ENCODE assay signal across 8 mouse cellular contexts in genomic region chr16:35984471-35984870, GRCm38 (mm10). TPM values are rescaled to one million over a fixed set of nuclear protein-coding genes. Genes with fewer than 3 reads are reported as not detected.
DNase-seq lines count a peak whose midpoint lies in the region; ATAC-seq lines count a peak whose summit lies in the region.

No protein-coding gene starts in this region.

- WGBS in lung, embryonic 16.5 days, result 46% methylated on average over 3 of the region's 3 CpGs
- WGBS in embryonic facial prominence, embryonic 11.5 days, result 59% methylated on average over 3 of the region's 3 CpGs
- 69% methylated on average over 3 of the region's 3 CpGs for WGBS in limb, embryonic 11.5 days
- WGBS in stomach, embryonic 14.5 days, result 65% methylated on average over 3 of the region's 3 CpGs

- no peaks in the 10 kb centered on the region for H3K9me3 ChIP-seq in lung, embryonic 16.5 days (ENCODE audit: control insufficient read depth, low read length)
- no peaks in the 10 kb centered on the region for H3K9me3 ChIP-seq in embryonic facial prominence, embryonic 11.5 days (replicated peaks; ENCODE audit: control insufficient read depth, low read length)
- no peaks in the 10 kb centered on the region for H3K9me3 ChIP-seq in limb, embryonic 11.5 days (ENCODE audit: control insufficient read depth, low read length)
- no peaks in the 10 kb centered on the region for H3K9me3 ChIP-seq in stomach, embryonic 14.5 days (ENCODE audit: control insufficient read depth, low read depth, low read length)

- no peak for DNase-seq in lung, adult 18-20 months
- DNase-seq in embryonic facial prominence, embryonic 11.5 days (ENCODE audit: low spot score), result no peak
- DNase-seq in limb, embryonic 11.5 days (ENCODE audit: low spot score), result no peak
- no peak for DNase-seq in right cerebral cortex, postnatal 25 days
- no peak for DNase-seq in testis, postnatal 10 days (ENCODE audit: low spot score)
- DNase-seq in adrenal gland, postnatal 14 days, result no peak

- no peak for ATAC-seq in lung, embryonic 16.5 days (ENCODE audit: low read depth)
- no peak for ATAC-seq in embryonic facial prominence, embryonic 11.5 days (replicated peaks; ENCODE audit: insufficient number of reproducible peaks, low FRiP score, low TSS enrichment, low read depth)
- no peak for ATAC-seq in limb, embryonic 11.5 days (ENCODE audit: insufficient number of reproducible peaks, low FRiP score, low TSS enrichment, low read depth)
- no peak for ATAC-seq in stomach, embryonic 14.5 days (ENCODE audit: insufficient number of reproducible peaks, insufficient read depth, low FRiP score, low read depth)

- H3K27me3 ChIP-seq in lung, embryonic 16.5 days (ENCODE audit: control insufficient read depth, insufficient read depth, low read depth, low read length), result no peaks in the 10 kb centered on the region
- H3K27me3 ChIP-seq in embryonic facial prominence, embryonic 11.5 days (ENCODE audit: control insufficient read depth, insufficient read depth, low read length), result no peaks in the 10 kb centered on the region
- no peaks in the 10 kb centered on the region for H3K27me3 ChIP-seq in limb, embryonic 11.5 days (ENCODE audit: control insufficient read depth, insufficient read depth, low read length)
- no peaks in the 10 kb centered on the region for H3K27me3 ChIP-seq in stomach, embryonic 14.5 days (ENCODE audit: control insufficient read depth, insufficient read depth, low read length)

- peaks cover 3% of the 10 kb centered on the region; the same call in 1 of the 2 replicates for H3K4me1 ChIP-seq in lung, embryonic 16.5 days (replicated peaks; ENCODE audit: control insufficient read depth, insufficient read depth, low read length)
- H3K4me1 ChIP-seq in embryonic facial prominence, embryonic 11.5 days (ENCODE audit: control insufficient read depth, insufficient read depth, low read length), result no peaks in the 10 kb centered on the region
- H3K4me1 ChIP-seq in limb, embryonic 11.5 days (ENCODE audit: control insufficient read depth, insufficient read depth, low read length), result no peaks in the 10 kb centered on the region
- no peaks in the 10 kb centered on the region; the same call in 1 of the 2 replicates for H3K4me1 ChIP-seq in stomach, embryonic 14.5 days (ENCODE audit: control insufficient read depth, insufficient read depth, low read length)

- H3K36me3 ChIP-seq in lung, embryonic 16.5 days (ENCODE audit: control insufficient read depth, insufficient read depth, low read length), result no peaks in the 10 kb centered on the region; the same call in 1 of the 2 replicates
- no peaks in the 10 kb centered on the region for H3K36me3 ChIP-seq in embryonic facial prominence, embryonic 11.5 days (replicated peaks; ENCODE audit: control insufficient read depth, insufficient read depth, low read depth, low read length)
- no peaks in the 10 kb centered on the region for H3K36me3 ChIP-seq in limb, embryonic 11.5 days (ENCODE audit: control insufficient read depth, insufficient read depth, low read length)
- H3K36me3 ChIP-seq in stomach, embryonic 14.5 days (ENCODE audit: control insufficient read depth, insufficient read depth, low read length), result no peaks in the 10 kb centered on the region

- H3K4me3 ChIP-seq in lung, embryonic 16.5 days (ENCODE audit: low read length), result no peak overlapping the region; the same call in 1 of the 2 replicates
- peak overlapping the region; percentile 84; the same call in 1 of the 2 replicates for H3K4me3 ChIP-seq in embryonic facial prominence, embryonic 11.5 days (ENCODE audit: low read depth, low read length)
- peak overlapping the region; percentile 74 for H3K4me3 ChIP-seq in limb, embryonic 11.5 days (ENCODE audit: low read depth, low read length)
- peak overlapping the region; percentile 77; the same call in 1 of the 2 replicates for H3K4me3 ChIP-seq in stomach, embryonic 14.5 days (ENCODE audit: low read depth, low read length)

- H3K4me2 ChIP-seq in lung, embryonic 16.5 days (ENCODE audit: low read depth, low read length), result peak overlapping the region; percentile 75
- H3K4me2 ChIP-seq in embryonic facial prominence, embryonic 11.5 days (ENCODE audit: low read depth, low read length), result peak overlapping the region; percentile 57; the same call in 1 of the 2 replicates
- peak overlapping the region; percentile 68 for H3K4me2 ChIP-seq in limb, embryonic 11.5 days (ENCODE audit: low read depth, severe bottlenecking)
- peak overlapping the region; percentile 61 for H3K4me2 ChIP-seq in stomach, embryonic 14.5 days (replicated peaks; ENCODE audit: low read depth, low read length)

- H3K27ac ChIP-seq in lung, embryonic 16.5 days (ENCODE audit: low read length), result no peak overlapping the region
- H3K27ac ChIP-seq in embryonic facial prominence, embryonic 11.5 days (replicated peaks; ENCODE audit: low read depth, low read length), result no peak overlapping the region
- no peak overlapping the region for H3K27ac ChIP-seq in limb, embryonic 11.5 days (replicated peaks; ENCODE audit: low read depth, low read length)
- H3K27ac ChIP-seq in stomach, embryonic 14.5 days (ENCODE audit: low read length), result no peak overlapping the region

- H3K9ac ChIP-seq in lung, embryonic 16.5 days (ENCODE audit: low read length), result no peak overlapping the region
- H3K9ac ChIP-seq in embryonic facial prominence, embryonic 11.5 days (replicated peaks; ENCODE audit: low read length), result no peak overlapping the region
- H3K9ac ChIP-seq in limb, embryonic 11.5 days (ENCODE audit: low read length), result no peak overlapping the region
- no peak overlapping the region for H3K9ac ChIP-seq in stomach, embryonic 14.5 days (replicated peaks; ENCODE audit: low read depth, low read length)

RNA-seq across cellular contexts. Expression of gene Kpna1, which starts 5.9 kb away (rescaled TPM):
- polyA plus RNA-seq in lung, embryonic 16.5 days (2015; fragmentation: Nextera tagmentation; extraction: Ambion mirVana), result 29.5 and 34.8 TPM in 2 replicates
- polyA plus RNA-seq in embryonic facial prominence, embryonic 11.5 days (2014; fragmentation: Nextera tagmentation; extraction: Ambion mirVana), result 72.7 and 78.9 TPM in 2 replicates
- 57.0 and 60.0 TPM in 2 replicates for polyA plus RNA-seq in limb, embryonic 11.5 days (2014; fragmentation: Nextera tagmentation; extraction: Ambion mirVana)
- polyA plus RNA-seq in stomach, embryonic 14.5 days (2014; fragmentation: Nextera tagmentation; extraction: Ambion mirVana), result 44.1 and 44.5 TPM in 2 replicates
- 62.9 and 69.5 TPM in 2 replicates for total RNA-seq in adrenal gland, postnatal 14 days (2021)

RNA-seq across cellular contexts. Expression of gene Dtx3l, which starts 45.5 kb away (rescaled TPM):
- 6.9 and 7.0 TPM in 2 replicates for polyA plus RNA-seq in lung, embryonic 16.5 days (2015; fragmentation: Nextera tagmentation; extraction: Ambion mirVana)
- polyA plus RNA-seq in embryonic facial prominence, embryonic 11.5 days (2014; fragmentation: Nextera tagmentation; extraction: Ambion mirVana), result 3.1 and 3.7 TPM in 2 replicates
- polyA plus RNA-seq in limb, embryonic 11.5 days (2014; fragmentation: Nextera tagmentation; extraction: Ambion mirVana), result 3.1 and 4.1 TPM in 2 replicates
- polyA plus RNA-seq in stomach, embryonic 14.5 days (2014; fragmentation: Nextera tagmentation; extraction: Ambion mirVana), result 7.7 and 8.0 TPM in 2 replicates
- 9.4 and 11.7 TPM in 2 replicates for total RNA-seq in adrenal gland, postnatal 14 days (2021)

RNA-seq across cellular contexts. Expression of gene Parp9, which starts 46.2 kb away (rescaled TPM):
- 8.8 and 11.1 TPM in 2 replicates for polyA plus RNA-seq in lung, embryonic 16.5 days (2015; fragmentation: Nextera tagmentation; extraction: Ambion mirVana)
- 2.7 and 3.2 TPM in 2 replicates for polyA plus RNA-seq in embryonic facial prominence, embryonic 11.5 days (2014; fragmentation: Nextera tagmentation; extraction: Ambion mirVana)
- 3.7 and 4.2 TPM in 2 replicates for polyA plus RNA-seq in limb, embryonic 11.5 days (2014; fragmentation: Nextera tagmentation; extraction: Ambion mirVana)
- 6.5 and 8.1 TPM in 2 replicates for polyA plus RNA-seq in stomach, embryonic 14.5 days (2014; fragmentation: Nextera tagmentation; extraction: Ambion mirVana)
- 13.8 and 16.1 TPM in 2 replicates for total RNA-seq in adrenal gland, postnatal 14 days (2021)

RNA-seq across cellular contexts. Expression of gene Wdr5b, which starts 56.5 kb away (rescaled TPM):
- 9.9 and 10.2 TPM in 2 replicates for polyA plus RNA-seq in lung, embryonic 16.5 days (2015; fragmentation: Nextera tagmentation; extraction: Ambion mirVana)
- polyA plus RNA-seq in embryonic facial prominence, embryonic 11.5 days (2014; fragmentation: Nextera tagmentation; extraction: Ambion mirVana), result 14.0 and 16.7 TPM in 2 replicates
- polyA plus RNA-seq in limb, embryonic 11.5 days (2014; fragmentation: Nextera tagmentation; extraction: Ambion mirVana), result 9.2 and 9.8 TPM in 2 replicates
- 10.4 and 11.9 TPM in 2 replicates for polyA plus RNA-seq in stomach, embryonic 14.5 days (2014; fragmentation: Nextera tagmentation; extraction: Ambion mirVana)
- 3.6 and 5.1 TPM in 2 replicates for total RNA-seq in adrenal gland, postnatal 14 days (2021)
